Mouse (Mus musculus) ES-Bruce4 (cell line): ENCODE data around the gene Pigp. TPM values are rescaled to one million over a fixed set of nuclear protein-coding genes. Genes with fewer than 3 reads are reported as not detected.

Source experiments
- H3K27ac ChIP-seq: 2 replicates; pipeline ENCODE4 v1.5.1; 2012; ENCODE audit warnings: low read length, inconsistent platforms; ENCODE audit not compliant: insufficient read depth
- H3K27me3 ChIP-seq: 2 replicates; pipeline ENCODE4 v1.6.1; 2012; ENCODE audit warnings: mild to moderate bottlenecking, low read length, inconsistent platforms; ENCODE audit not compliant: control insufficient read depth, poor library complexity, insufficient read depth, severe bottlenecking
- H3K36me3 ChIP-seq: 2 replicates; pipeline ENCODE4 v1.6.1; 2012; ENCODE audit warnings: inconsistent platforms, mild to moderate bottlenecking, low read length, moderate library complexity; ENCODE audit not compliant: control insufficient read depth, poor library complexity, insufficient read depth, severe bottlenecking
- H3K4me1 ChIP-seq: one replicate; pipeline ENCODE4 v1.8.1; 2011; ENCODE audit warnings: low read length; ENCODE audit not compliant: control insufficient read depth, insufficient read depth
- H3K4me3 ChIP-seq: 2 replicates; pipeline ENCODE4 v1.5.1; 2011; ENCODE audit warnings: low read depth, mild to moderate bottlenecking, low read length
- H3K9ac ChIP-seq: 2 replicates; pipeline ENCODE4 v1.6.1; 2012; ENCODE audit warnings: low read depth, mild to moderate bottlenecking, inconsistent platforms; ENCODE audit not compliant: poor library complexity, severe bottlenecking
- H3K9me3 ChIP-seq: replicated peaks from 2 replicates; pipeline ENCODE4 v1.6.1; 2012; ENCODE audit warnings: mild to moderate bottlenecking, low read length, inconsistent platforms; ENCODE audit not compliant: control insufficient read depth, poor library complexity, insufficient read depth, severe bottlenecking
- CTCF ChIP-seq: IDR thresholded peaks from one replicate; pipeline ENCODE4 v1.8.1; 2011; ENCODE audit warnings: low read depth, low read length
- EP300 ChIP-seq: IDR thresholded peaks from 2 replicates; pipeline ENCODE4 v1.6.1; 2011; ENCODE audit warnings: low read depth, low read length; ENCODE audit not compliant: insufficient read depth
- POLR2A ChIP-seq: IDR thresholded peaks from one replicate; pipeline ENCODE4 v1.8.1; 2011; ENCODE audit warnings: low read length; ENCODE audit not compliant: insufficient read depth
- polyA plus RNA-seq: library from polyadenylated mRNA; stranded (reverse); fragments of >200 nt; gene quantifications from 2 replicates; pipeline ENCODE4 v1.2.4, GENCODE M21; 2011; ENCODE audit warnings: low read depth; ENCODE audit not compliant: missing spikeins, insufficient read depth, insufficient read length

Gene Pigp
- polyA plus RNA-seq, 1 experiment: 65.3 TPM

GRCm38 (mm10) chr16:94387690-94388089 lies 16.0 kb upstream of the Pigp start:
- H3K27ac ChIP-seq: no peak overlapping the region
- H3K4me3 ChIP-seq: no peak overlapping the region
- no peaks in the 10 kb centered on the region for H3K36me3 ChIP-seq
- no peaks in the 10 kb centered on the region for H3K27me3 ChIP-seq
- no peaks in the 10 kb centered on the region for H3K4me1 ChIP-seq
- TF ChIP-seq EP300 (no peak), CTCF (no peak), POLR2A (no peak)
- H3K9ac ChIP-seq: no peak overlapping the region
- H3K9me3 ChIP-seq: no peaks in the 10 kb centered on the region

DNA sequence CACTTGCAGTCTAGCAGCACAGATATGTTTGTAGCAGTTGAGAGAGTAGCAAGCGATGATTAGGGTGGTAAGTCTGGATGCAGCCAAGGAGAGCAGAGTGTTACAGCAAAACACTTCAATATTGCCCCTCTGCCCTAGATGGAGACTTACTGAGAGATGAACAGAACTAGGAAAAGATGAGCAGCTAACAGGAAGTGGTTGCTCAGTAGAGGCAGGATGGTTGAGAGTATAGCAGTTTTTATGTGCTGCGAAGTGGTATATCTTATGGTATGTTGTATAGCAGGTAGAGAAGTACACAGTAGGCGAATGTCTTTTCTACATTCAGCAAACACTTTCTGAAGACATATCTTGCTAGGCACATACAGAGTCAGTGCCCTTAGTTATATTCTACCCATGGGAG lies 11.6 kb upstream of the Pigp start:
- Histone ChIP-seq H3K9ac (no peak overlapping the region), H3K9me3 (no peaks in the 10 kb centered on the region), H3K27me3 (no peaks in the 10 kb centered on the region), H3K4me3 (no peak overlapping the region), H3K36me3 (no peaks in the 10 kb centered on the region), H3K27ac (no peak overlapping the region), H3K4me1 (no peaks in the 10 kb centered on the region)
- TF ChIP-seq CTCF (no peak), POLR2A (no peak), EP300 (no peak)

- H3K27ac ChIP-seq: no peak overlapping the region
- H3K36me3 ChIP-seq: no peaks in the 10 kb centered on the region
- H3K4me3 ChIP-seq: no peak overlapping the region
- no peaks in the 10 kb centered on the region for H3K9me3 ChIP-seq
- TF ChIP-seq CTCF: no peak
- TF ChIP-seq POLR2A: no peak
- no peak for TF ChIP-seq EP300
- no peaks in the 10 kb centered on the region for H3K4me1 ChIP-seq
- H3K9ac ChIP-seq: no peak overlapping the region
- H3K27me3 ChIP-seq: no peaks in the 10 kb centered on the region
Measured at GRCm38 (mm10) chr16:94379386-94379785, 7.7 kb upstream of the Pigp start.

GRCm38 (mm10) chr16:94370915-94371300 lies 734 bp downstream of the Pigp start:
- H3K4me3 ChIP-seq: peak overlapping the region; percentile 87
- no peaks in the 10 kb centered on the region for H3K4me1 ChIP-seq
- no peaks in the 10 kb centered on the region for H3K36me3 ChIP-seq
- TF ChIP-seq POLR2A (peak; percentile 7), EP300 (no peak)
- H3K27ac ChIP-seq: no peak overlapping the region
- no peaks in the 10 kb centered on the region for H3K27me3 ChIP-seq
- peak overlapping the region; percentile 88 for H3K9ac ChIP-seq
- no peaks in the 10 kb centered on the region for H3K9me3 ChIP-seq

DNA sequence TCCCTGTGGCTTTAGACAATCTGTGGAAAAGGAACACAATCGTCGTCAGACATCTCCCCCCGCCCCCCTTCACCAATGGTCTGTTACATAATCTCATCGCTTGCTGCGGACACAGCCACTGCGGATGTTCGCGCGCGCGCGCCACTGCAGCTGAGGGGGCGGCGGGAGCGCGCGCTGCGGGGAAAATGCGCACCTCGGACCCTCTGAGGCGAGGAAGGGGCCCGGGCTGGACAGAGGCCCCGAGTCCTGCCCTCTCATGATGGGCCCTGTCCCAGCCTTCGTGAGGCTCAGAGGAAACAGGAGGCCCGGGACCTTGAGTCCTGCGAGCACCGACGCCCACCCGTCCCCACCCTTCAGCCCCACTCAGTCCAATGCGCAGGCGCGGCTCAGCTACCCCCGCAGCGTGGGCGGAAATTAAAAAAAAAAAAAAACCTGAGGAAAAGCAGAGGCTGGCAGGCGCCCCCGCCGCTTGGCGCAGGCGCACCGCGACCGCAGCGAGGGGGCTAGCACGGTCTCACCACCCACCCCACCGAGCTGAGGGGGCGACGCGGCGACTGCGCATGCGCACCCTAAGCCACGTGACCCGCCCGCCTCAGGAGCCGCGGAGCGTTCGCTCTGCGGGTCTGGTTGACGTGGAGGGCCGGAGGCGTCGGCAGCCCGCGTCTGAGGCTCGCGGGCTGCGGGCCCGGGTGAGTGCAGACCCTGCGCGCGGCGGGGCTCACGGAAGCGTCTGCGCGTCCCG lies 1.3 kb downstream of the Pigp start, which contains the start of gene Ttc3:
Gene Ttc3 (plus strand): TSS at position 446 of the 742 bp plus-strand sequence.
- H3K9ac ChIP-seq: peak within 1 kb of the TSS; percentile 88
- H3K4me1 ChIP-seq: no peaks in the 10 kb centered on the region
- peak within 1 kb of the TSS; percentile 87 for H3K4me3 ChIP-seq
- no peak within 1 kb of the TSS for H3K27ac ChIP-seq
- TF ChIP-seq EP300 (no peak), POLR2A (peak; percentile 18), CTCF (no peak)
- no peaks in the 10 kb centered on the region for H3K36me3 ChIP-seq
- H3K27me3 ChIP-seq: no peaks in the 10 kb centered on the region
- no peaks in the 10 kb centered on the region for H3K9me3 ChIP-seq

DNA sequence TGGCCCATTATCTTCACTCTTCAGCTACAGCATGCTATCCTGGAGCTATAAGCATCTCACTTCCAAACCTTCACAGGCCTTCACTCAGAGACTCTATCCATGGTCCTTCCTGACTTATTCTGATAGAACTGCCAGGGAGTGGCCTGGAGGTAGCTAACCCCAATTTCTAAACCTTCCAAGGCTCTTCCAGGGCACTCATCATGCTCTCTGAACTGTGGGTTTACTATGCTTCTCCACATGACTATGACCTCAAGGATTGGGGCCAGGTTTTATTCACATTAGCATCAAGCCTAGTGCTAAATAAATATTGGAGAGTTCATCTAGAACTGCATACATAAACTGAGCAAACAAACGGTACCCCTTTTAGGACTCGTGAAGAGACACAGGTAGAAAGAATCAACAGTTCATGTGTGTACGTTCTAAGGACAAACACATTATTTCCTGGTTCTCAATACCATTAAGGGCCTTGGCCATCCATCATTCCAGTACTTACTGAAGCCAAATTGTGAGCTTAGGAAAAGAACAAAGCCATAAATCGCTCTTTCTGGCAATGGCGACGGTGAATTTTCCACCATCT lies 2.0 kb downstream of the Pigp start:
- no peaks in the 10 kb centered on the region for H3K9me3 ChIP-seq
- TF ChIP-seq CTCF: no peak
- TF ChIP-seq EP300: no peak
- no peak for TF ChIP-seq POLR2A
- peak overlapping the region; percentile 88 for H3K9ac ChIP-seq
- no peaks in the 10 kb centered on the region for H3K4me1 ChIP-seq
- peak overlapping the region; percentile 87 for H3K4me3 ChIP-seq
- no peak overlapping the region for H3K27ac ChIP-seq
- no peaks in the 10 kb centered on the region for H3K27me3 ChIP-seq
- H3K36me3 ChIP-seq: no peaks in the 10 kb centered on the region
